Mouse (Mus musculus) Patski (cell line): ENCODE measurements around the gene Gm7029. TPM values are rescaled to one million over a fixed set of nuclear protein-coding genes. Genes with fewer than 3 reads are reported as not detected.
"Not testable (repeated sequence)": the region's sequence is repeated elsewhere in the genome, so short reads cannot be mapped to it uniquely, and the experiment has no call there.

Experiments used
- ATAC-seq: fragments of 100-300 bp; one replicate; pipeline ENCODE4 v1.8.0; 2021
- CTCF ChIA-PET: fragments of 350-600 bp; sonication (Branson Sonifier 250); formaldehyde crosslinking; loops from one replicate; lab custom pipeline; 2022; ENCODE audit warnings: inconsistent platforms; lab: Charles Lee
- POLR2A ChIA-PET: fragments of 350-600 bp; sonication (Branson Sonifier 250); formaldehyde crosslinking; loops from one replicate; lab custom pipeline; 2022; ENCODE audit warnings: antibody characterized with exemption, inconsistent platforms; lab: Charles Lee
- DNase-seq: peaks from one replicate; pipeline ENCODE4 v3.0.0-alpha.2; 2011; ENCODE audit warnings: low read depth, low spot score
- H3K27me3 ChIP-seq: fragments of 371-371 bp; one replicate; pipeline ENCODE4 v1.5.1; 2021
- CTCF ChIP-seq: fragments of 100-300 bp; IDR thresholded peaks from one replicate; pipeline ENCODE4 v1.5.1; 2021
- in situ Hi-C: fragments of 300-500 bp; cut with MboI; formaldehyde crosslinking; loops from 3 replicates; pipeline ENCODE4 v1.11.1; 2018; ENCODE audit warnings: low pct_unique_long_range_greater_than_20kb, mixed read lengths
- polyA plus RNA-seq: library from polyadenylated mRNA; unstranded; gene quantifications from one replicate; pipeline ENCODE4 v1.2.3, GENCODE M21; 2021

The Gm7029 gene
- polyA plus RNA-seq, 1 experiment from 2014 or later, result not detected

DNA sequence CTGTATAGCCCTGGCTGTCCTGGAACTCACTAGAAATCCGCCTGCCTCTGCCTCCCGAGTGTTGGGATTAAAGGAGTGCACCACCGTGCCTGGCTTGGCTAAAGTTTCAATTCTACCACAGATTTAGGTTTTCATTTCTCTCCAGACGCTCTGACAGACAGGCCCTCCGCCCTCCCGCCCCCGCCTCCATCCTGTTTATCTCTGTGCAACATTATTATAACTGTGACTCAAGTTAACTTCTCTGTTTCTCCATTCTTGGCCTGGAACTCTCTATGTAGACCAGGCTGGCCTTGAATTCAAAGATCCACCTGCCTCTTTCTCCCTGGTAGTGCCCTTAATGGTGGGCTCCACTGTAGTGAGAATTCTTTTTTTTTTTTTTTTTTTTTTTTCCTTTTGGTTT lies 28.9 kb downstream of the Gm7029 start:
- CTCF ChIA-PET, result no interaction called here
- TF ChIP-seq CTCF, result no peak
- DNase-seq (no peak), ATAC-seq (no peak)
- POLR2A ChIA-PET, result no interaction called here
- H3K27me3 ChIP-seq, result no peaks in the 10 kb centered on the region
- in situ Hi-C loops, result no loop called here

DNA sequence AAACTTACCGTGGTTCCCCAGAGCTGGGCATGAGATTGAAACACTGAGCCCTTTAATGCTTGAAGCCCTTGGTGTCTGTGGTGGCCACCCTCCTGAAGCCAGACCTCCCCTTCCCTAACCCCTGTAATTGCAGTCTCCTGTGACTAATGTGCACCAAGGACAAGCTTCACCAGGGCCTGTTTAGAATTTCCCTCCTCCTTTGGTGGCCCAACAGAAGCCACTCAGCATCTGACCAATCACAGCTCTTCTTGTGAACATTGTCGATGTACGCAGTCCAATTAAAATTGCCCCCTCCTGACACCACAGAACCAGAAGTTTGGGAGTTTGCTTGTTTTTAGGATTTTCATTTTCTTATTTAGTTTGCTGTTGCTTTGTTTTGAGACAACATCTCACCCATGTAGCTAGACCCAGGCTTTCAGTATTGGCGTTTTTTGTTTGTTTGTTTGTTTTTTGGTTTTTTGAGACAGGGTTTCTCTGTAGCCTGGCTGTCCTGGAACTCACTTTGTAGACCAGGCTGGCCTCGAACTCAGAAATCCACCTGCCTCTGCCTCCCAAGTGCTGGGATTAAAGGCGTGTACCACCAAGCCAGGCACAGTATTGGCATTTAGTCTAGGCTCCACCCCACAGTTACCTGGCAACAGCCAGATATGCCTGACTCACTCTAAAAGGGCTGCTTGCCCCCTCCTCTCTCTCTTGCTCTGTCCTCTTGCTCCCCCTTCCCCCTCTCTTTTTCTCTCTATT lies 30.4 kb downstream of the Gm7029 start:
- POLR2A ChIA-PET, CTCF ChIA-PET, DNase-seq, in situ Hi-C loops, ATAC-seq, H3K27me3 ChIP-seq: not testable (repeated sequence)

DNA sequence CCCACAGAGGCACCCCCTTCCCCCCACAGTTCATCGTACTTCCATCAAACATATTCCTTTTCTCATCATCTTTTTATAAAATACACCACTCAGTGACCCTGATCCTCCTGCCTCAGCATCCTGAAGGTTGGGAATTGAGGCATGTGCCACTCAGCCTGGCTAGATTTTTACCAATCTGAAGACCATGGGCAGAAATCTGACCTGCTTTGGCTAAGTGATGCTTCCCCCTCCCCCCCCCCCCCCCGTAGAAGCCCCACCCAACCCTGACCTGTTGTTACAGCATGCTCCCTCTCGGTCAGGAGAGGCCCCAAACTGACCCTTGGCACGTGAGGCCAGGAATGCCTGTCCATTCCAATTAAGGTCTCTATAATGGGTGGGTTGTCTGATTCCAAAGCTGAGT lies 31.2 kb downstream of the Gm7029 start, which contains the start of gene Platr17:
Gene Platr17, plus strand, starts transcription at position 301 of the 400 bp plus-strand sequence.
- H3K27me3 ChIP-seq, in situ Hi-C loops, CTCF ChIA-PET, POLR2A ChIA-PET, DNase-seq, ATAC-seq: not testable (repeated sequence)

DNA sequence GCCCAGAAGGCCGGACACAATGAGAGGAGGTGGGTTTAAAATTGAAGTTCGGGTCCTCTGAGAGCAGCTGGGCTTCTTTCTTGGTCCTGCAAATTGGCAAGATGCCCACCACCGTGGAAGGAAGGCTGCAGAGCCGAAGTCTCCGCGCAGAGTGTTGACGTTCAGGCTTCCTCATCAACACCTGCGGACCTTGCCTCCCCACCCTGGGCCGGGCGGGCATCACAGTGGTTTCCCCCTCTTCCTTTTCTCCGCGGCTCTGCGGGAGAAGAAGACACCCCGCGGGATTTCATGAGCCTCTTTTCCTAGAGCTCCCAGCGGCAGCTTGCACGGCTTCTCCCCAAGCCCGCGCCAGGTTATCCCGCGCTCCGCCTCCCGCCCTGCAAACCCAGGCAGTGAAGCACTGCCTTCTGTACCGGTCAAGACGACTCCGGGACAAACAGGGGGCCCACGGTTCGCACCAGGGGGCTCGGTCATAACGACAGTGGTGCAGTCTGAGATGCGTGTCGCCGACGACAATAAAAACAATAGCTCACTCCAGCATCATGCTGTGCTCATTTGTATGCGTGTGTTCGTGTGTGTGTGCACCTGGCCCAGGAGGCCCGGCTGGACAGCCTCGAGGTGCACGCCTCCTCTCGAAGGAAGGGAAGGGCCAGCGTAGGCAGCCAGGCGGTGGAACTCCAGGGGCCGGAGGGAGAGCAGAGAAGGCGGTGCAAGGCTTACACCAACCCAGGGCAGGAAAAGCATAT lies 34.9 kb downstream of the Gm7029 start:
- POLR2A ChIA-PET, result interaction anchor here (0.5 to 1.7 kb wide), 4 partner anchors 11 to 47 kb away, joined by 3 to 8 read pairs (median 4); partner anchors contain the start of genes Rps18 and Vps52
- in situ Hi-C loops, result no loop called here
- no peak for TF ChIP-seq CTCF
- ATAC-seq (peak; percentile 44), DNase-seq (no peak)
- no peaks in the 10 kb centered on the region for H3K27me3 ChIP-seq
- CTCF ChIA-PET, result interaction anchor here (0.8 to 4.9 kb wide), 3 partner anchors 12 to 18 kb away, joined by 3 to 38 read pairs (median 3); partner anchors contain the start of gene Kifc1

DNA sequence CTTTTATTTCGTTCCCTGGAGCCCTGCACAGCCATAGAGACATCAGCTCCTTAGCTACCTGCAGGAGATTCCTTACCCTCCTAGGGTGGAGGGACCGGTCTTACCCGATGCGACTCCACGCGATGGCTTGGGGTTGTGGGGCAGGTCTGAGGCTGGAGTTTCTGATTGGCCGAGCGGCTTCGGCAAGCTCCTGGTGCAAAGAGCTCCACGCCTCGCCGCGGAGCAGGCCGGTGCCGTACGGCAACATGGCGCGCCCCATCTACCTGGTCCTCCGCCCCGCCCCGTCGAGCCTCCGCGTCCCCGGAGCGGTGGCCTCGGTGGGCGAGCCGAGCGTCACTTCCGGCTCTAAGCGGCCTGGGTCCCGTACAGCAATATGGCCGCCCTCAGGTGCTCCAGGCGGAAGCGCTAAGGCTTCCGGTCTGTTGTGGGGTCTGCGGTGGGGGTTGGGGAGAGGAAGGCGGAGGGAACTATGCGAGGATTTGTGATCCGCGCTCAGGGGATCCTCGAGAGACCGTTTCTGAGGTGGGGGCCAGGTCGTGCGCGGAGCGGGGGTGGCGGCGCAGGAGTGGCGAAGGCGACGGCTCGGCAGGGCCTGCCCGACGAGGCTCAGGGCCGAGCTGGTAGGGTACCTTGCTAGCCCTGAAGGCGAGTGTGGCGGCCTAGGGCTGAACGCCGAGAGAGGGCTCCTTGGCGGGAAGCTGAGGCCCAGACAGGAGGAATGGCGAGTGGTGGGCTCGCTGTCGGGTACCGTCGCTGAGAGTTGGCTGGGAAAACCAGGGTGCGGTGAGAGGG lies 35.6 kb downstream of the Gm7029 start, which contains the start of gene Daxx:
Gene Daxx, plus strand, starts transcription at position 338 of the 792 bp plus-strand sequence.
- DNase-seq, result peak; percentile 89
- in situ Hi-C loops, result no loop called here
- ChIA-PET POLR2A (interaction anchor here (1.2 to 1.7 kb wide), 3 partner anchors 11 to 46 kb away, joined by 3 to 8 read pairs (median 4); partner anchors contain the start of genes Rps18 and Vps52), CTCF (interaction anchor here (1.5 to 4.9 kb wide), 3 partner anchors 13 to 18 kb away, joined by 3 to 38 read pairs (median 5); partner anchors contain the start of gene Kifc1)
- no peak for TF ChIP-seq CTCF
- peak; percentile 96 for ATAC-seq
- no peaks in the 10 kb centered on the region for H3K27me3 ChIP-seq

DNA sequence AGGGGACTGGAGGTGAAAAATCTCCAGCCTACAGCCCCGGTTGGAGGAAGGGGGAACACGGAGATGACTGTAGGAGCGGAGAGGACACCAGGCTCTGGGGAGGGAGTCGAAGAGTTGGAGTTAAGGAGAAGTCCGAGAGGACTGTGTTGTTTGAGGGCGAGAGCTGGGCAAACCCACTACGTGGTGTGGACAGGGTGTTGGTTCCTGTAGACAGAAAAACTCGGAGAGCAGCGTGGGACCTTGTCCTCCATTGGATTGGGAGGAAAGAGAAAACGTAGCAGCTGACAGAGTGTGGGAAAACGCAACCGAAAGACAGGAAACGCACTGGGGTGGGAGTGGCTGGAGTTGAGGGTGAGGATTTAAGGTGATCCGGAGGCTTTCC lies 36.2 kb downstream of the Gm7029 start:
- ATAC-seq, result peak; percentile 10
- no peak for TF ChIP-seq CTCF
- DNase-seq, result no peak
- in situ Hi-C loops, result no loop called here
- ChIA-PET POLR2A (interaction anchor here (1.7 kb wide), 1 partner anchor 45 kb away, joined by 8 read pairs; the partner anchor contains the start of genes Rps18 and Vps52), CTCF (interaction anchor here (1.3 to 4.9 kb wide), 3 partner anchors 13 to 19 kb away, joined by 4 to 38 read pairs (median 5); no protein-coding TSS in a partner anchor)
- no peaks in the 10 kb centered on the region for H3K27me3 ChIP-seq

DNA sequence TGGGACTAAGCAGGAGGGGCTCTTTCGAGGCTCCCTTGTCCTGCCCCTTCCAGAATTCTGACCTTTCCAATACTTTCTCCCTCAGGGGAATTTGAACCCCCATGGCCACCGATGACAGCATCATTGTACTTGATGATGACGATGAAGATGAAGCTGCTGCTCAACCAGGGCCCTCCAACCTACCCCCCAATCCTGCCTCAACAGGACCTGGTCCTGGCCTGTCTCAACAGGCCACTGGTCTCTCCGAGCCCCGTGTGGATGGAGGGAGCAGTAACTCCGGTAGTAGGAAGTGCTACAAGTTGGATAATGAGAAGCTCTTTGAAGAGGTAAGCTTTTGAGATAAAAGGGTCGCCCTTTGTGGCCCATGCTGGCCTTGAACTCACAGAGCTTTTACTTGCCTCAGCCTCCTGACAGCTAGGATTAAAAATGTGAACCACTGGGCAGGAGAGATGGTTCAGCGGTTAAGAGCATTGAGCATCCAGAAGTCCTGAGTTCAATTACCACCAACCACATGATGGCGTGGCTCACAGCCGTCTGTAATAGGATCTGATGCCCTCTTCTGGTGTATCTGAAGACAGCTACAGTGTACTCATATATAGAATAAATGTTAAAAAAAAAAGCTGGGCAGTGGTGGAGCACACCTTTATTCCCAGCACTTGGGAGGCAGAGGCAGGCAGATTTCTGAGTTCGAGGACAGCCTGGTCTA lies 36.9 kb downstream of the Gm7029 start:
- ATAC-seq, result no peak
- POLR2A ChIA-PET, result interaction anchor here (1.0 kb wide), 1 partner anchor 19 kb away, joined by 3 read pairs; the partner anchor contains the start of gene Rgl2
- in situ Hi-C loops, result no loop called here
- TF ChIP-seq CTCF, result no peak
- H3K27me3 ChIP-seq, result no peaks in the 10 kb centered on the region
- CTCF ChIA-PET, result interaction anchor here (1.3 to 4.9 kb wide), 3 partner anchors 14 to 20 kb away, joined by 4 to 38 read pairs (median 5); no protein-coding TSS in a partner anchor
- no peak for DNase-seq

DNA sequence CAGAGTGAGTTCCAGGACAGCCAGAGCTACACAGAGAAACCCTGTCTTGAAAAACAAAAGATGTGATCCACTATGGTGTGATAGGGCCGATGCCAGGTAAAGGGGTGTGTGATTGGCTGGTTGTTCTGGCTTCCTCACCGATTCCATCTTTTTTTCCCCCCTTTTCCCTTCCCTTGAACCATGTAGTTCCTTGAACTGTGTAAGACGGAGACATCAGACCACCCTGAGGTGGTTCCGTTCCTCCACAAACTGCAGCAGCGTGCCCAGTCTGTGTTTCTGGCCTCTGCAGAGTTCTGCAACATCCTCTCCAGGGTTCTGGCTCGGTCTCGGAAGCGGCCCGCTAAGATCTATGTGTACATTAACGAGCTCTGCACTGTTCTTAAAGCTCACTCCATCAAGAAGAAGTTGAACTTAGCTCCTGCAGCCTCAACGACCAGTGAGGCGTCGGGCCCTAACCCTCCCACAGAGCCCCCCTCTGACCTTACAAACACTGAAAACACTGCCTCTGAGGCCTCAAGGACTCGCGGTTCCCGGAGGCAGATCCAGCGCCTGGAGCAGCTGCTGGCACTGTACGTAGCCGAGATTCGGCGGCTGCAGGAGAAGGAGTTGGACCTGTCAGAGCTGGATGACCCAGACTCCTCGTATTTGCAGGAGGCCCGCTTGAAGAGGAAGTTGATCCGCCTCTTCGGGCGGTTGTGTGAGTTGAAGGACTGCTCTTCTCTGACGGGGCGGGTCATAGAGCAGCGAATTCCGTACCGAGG lies 37.6 kb downstream of the Gm7029 start:
- ChIA-PET POLR2A (interaction anchor here (1.0 kb wide), 1 partner anchor 18 kb away, joined by 3 read pairs; the partner anchor contains the start of gene Rgl2), CTCF (interaction anchor here (1.3 to 4.9 kb wide), 3 partner anchors 15 to 20 kb away, joined by 4 to 38 read pairs (median 5); no protein-coding TSS in a partner anchor)
- in situ Hi-C loops, result no loop called here
- TF ChIP-seq CTCF, result no peak
- H3K27me3 ChIP-seq, result no peaks in the 10 kb centered on the region
- ATAC-seq (no peak), DNase-seq (no peak)
